Mouse (Mus musculus) embryo, embryonic 10.5 days (tissue): ENCODE measurements around the gene Olfr498.

Experiments used
- DNase-seq: peaks from one replicate; pipeline ENCODE4 v3.0.0-alpha.2; 2015; ENCODE audit warnings: low spot score

Gene Olfr498

GRCm38 (mm10) chr7:108465026-108465425 lies at the start of gene Olfr498:
TSS of gene Olfr498 (plus strand) at chr7:108465326.
- no peak for DNase-seq

GRCm38 (mm10) chr7:108420121-108420520 lies 45.0 kb upstream of the Olfr498 start, which contains the start of gene Olfr497:
TSS of gene Olfr497 (plus strand) at chr7:108420421.
- no peak for DNase-seq
